Mouse (Mus musculus) embryo, embryonic 10 days (tissue): ENCODE data around the gene Gal3st2.
"Not testable (repeated sequence)": the region's sequence is repeated elsewhere in the genome, so short reads cannot be mapped to it uniquely, and the experiment has no call there.

Experiments used
- DNase-seq: peaks from one replicate; pipeline ENCODE4 v3.0.0-alpha.2; 2015; ENCODE audit warnings: low spot score

Gene Gal3st2

DNA sequence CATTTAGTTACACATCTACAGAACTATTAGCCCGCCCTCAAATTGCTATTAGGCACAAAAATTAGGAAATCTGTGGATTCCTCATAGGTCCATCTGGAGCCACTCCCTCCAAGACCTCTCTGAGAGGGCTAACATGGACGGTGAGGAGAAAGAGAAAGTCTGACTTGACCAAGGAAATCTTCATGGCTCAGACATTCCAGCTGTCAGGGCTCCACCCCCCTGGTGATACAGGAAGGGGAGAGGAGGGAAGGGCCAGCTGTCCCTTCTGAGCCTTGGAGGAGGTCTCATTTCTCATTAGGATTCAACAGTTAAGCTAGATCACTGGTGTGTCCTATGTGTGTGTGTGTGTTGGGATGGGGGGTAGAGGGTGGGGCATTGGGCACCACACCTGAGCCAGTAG is at the start of gene Gal3st2:
Gal3st2 (plus strand) TSS at position 259 of the 400 bp plus-strand sequence.
- DNase-seq: not testable (repeated sequence)

GRCm38 (mm10) chr1:93811495-93812039 is 49.5 kb upstream of the Gal3st2 start:
- DNase-seq: no peak

DNA sequence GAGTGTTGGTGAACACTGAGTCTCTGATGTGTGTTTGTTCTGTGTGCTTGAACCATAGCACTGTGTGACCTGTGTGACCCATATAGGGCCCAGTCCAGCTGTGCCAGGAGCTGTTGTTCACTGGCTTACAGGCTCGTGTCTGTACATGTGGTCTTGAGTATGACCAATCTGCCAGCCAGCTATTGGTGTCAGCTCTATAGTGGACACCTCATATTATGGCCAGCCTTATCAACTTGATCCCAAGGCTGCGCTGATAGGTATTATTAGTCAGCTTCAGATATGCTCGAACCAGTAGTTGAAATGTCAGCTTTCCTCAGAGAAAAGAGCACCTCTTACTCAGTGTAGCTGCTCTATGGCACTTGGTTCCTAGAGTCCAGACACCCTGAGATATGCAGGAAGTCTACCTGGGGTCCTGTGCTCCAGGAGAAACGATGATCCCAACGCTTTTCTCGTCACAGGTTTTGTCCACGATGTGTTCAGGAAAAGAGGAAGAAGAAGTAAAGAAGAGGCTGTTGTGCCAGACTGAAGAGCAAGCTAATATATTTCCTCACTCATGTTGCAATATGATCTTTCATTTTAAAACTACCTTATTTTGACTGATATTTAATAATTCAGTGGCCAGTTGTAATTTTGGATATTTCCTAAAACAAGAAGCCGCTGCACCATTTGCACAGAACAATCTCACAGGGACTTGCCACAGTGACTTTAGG is 43.1 kb upstream of the Gal3st2 start:
- DNase-seq: no peak

- no peak for DNase-seq
Measured at GRCm38 (mm10) chr1:93818722-93819121, 42.4 kb upstream of the Gal3st2 start.

DNA sequence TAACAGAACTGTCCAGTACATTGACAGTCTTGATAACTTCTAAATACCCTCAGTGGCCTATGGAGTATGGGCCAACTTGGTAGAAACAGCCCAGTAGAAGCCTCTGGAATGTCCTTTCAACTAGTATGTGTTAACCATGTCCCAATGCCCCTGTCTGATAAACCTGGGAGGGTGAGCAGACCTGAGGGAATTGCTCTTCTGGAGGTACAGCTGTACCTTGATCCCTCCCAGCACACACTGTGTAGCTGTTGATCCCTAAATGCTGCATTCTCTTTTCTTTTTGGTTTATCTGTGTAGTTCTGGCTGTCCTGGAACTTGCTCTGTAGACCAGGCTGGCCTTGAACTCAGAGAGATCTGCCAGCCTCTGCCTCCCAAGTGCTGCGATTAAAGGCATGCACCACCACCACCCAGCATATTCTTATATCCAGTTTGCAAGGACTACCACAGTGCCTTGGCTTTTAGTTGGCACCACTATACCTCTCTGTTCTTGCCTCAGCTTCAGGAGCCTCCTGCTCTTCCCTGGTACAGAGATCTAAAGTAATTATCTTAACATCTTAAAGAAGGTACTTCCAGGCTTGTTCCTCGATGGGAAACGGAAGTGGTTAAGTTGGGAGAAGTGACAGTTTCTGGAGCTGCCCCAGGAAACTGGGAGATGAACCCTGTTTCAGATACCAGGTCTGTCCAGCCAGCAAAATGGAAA is 37.2 kb upstream of the Gal3st2 start:
- no peak for DNase-seq

- no peak for DNase-seq
Measured at GRCm38 (mm10) chr1:93824609-93825008, 36.5 kb upstream of the Gal3st2 start, which contains the start of gene D2hgdh. Gene D2hgdh (plus strand): TSS chr1:93824909.

GRCm38 (mm10) chr1:93825105-93825674 is 35.9 kb upstream of the Gal3st2 start:
- peak; percentile 98 for DNase-seq

DNA sequence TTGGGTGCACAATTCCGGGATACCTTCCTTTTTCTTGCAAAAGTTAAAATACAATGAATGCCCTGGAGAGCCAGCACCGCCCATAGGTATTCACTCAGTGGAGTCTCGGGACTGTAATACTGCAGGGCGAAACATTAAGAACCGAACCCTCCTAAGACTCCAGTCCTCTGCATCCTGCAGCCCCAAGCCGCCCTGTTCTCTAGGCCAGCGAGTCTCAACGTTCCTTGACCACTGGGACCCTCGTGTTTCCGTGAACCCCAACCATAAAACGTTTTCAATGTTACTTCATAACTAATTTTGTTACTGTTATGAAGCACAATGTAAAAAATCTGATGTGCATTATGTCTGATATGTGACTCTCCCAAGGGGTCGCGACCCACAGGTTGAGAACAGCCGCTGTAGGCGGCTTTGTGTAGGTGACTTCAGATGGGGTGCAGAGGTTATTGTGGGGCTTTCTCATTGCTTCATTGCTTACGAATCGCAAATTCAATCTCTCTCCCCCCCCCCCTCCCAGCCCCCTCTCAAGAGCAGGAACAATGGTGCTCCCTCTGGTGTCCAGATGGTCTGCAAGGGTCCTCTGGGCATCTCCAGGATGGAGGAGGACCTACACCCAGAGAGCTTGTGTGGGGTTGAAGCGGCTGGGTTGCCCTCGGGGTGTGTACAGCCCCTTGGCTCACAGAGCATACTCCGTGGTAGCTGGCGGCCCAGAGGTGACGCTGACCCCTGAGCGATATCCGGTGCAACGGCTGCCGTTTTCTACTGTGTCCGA is 35.2 kb upstream of the Gal3st2 start:
- no peak for DNase-seq

- DNase-seq: no peak
Measured at GRCm38 (mm10) chr1:93826540-93826835, 34.6 kb upstream of the Gal3st2 start.

DNA sequence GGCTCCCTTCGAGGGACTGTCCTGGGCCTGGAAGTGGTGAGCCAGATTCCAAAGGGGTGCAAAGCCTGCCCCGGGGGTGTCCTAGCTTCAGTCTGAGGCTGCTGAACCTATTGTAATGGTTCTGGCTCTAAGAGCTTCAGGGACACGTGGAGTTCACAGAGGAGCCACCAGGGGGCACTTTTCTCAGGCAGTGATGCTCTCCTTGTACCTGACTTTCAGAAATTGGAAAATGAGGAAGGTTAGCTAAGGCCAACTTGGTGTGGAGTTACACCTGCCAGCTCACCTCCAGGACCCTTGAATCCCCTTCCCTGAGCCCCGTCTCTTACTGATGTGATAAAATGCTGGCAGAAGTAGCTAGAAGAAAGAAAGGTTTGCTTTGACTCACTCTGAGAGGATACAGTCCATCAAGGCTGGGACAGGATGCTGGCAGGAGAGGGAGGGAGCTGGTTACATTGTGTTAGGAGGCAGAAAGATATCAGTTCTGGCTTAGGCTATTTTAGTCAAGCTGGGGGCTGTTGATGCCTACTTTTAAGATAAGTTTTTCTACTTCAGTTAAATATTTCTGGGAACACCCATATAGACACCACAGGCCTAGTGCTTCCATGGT is 28.2 kb upstream of the Gal3st2 start:
- DNase-seq: not testable (repeated sequence)

GRCm38 (mm10) chr1:93834671-93835150 is 26.4 kb upstream of the Gal3st2 start:
- DNase-seq: no peak

GRCm38 (mm10) chr1:93835211-93835610 is 25.9 kb upstream of the Gal3st2 start:
- no peak for DNase-seq

DNA sequence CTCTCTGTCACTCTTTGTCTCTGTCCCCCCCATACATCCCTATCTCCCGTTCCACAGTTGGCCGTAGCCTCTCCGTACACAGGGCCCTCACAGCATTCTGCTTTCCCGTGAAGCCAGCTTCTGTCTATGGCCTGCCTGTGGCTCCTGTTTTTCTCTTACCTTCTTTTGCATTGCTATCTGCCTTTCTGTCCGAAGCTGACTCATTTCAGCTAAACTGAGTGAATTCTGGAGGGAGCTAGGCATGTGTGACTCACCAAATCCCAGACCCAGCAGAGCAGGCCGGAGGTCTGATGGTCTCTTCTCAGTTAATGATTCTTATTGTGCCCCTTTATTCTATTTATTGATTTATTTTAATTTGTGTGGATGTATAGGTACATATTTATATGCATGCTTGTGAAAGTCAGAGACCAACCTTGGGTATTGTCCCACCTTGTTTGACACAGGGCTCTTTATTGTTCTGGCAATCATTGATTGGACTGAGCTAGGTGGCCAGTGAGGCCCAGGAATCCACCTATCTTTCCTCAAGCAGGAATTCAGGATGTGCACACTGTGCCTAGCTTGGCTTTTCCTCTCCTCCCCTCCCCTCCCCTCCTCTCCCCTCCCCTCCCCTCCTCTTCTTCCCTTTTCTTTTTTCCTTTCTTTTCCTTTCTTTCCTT is 25.1 kb upstream of the Gal3st2 start:
- no peak for DNase-seq

DNA sequence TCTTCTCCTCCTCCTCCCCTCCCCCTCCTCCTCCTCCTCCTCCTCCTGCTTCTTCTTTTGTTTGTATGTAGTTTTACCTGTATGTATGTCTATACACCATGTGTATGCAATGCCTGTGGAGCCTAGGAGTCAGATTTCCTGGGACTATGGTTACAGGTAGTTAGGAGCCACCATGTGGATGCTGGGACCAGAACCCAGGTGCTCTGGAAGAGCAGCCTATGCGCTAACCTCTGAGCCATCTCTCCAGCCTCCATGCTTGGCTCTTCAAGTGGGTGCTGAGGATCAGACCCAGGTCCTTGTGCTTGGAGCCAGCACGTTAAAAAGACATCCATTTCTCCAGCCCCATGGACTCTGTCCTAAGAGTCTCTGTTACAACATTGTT is 24.6 kb upstream of the Gal3st2 start:
- no peak for DNase-seq

- no peak for DNase-seq
Measured at GRCm38 (mm10) chr1:93837335-93837734, 23.8 kb upstream of the Gal3st2 start.

DNA sequence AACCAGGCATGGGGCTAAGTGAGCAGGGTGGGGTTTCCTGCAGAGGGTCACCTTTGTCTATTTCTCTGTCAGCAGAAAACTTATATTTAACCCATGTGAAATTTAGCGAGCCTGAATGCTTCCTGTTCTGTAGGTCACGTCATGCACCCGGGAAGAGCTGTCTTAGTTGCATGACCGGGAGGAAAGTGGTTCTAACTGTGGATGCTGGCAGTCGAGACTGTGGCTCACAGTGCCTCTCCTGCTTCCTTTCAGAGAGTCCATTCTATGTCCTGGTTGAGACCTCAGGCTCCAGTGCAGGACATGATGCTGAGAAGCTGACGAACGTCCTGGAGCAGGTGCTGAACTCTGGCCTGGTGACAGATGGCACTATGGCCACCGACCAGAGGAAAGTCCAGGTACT is 22.5 kb upstream of the Gal3st2 start:
- DNase-seq: not testable (repeated sequence)

DNA sequence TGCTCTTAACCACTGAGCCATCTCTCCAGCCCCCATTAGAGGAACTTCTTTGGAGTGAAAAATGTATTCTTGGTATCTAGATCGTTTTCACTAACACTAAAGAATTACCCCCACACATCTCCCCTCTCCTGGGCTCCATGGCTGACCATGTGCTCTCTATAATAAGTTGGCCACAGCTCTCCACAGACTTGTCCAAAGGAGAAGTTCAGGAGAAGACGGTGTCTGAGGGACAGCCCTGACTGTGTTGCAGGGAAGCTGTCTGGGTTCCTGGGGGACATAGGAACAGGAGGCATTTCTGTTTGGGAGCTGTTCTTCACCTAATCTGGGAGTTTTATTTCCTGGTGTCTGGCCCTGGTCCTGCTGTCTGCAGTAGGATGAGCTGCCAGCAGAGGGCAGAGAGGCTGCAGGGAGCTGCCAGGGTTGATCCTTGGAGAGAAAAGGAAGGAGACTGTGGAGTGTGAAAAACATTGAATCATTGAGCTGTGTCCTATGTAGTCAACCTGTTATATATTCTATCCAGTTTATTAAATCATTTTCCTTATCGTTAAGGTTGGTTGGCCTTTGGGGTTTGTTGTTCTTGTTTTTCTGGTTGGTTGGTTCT is 15.2 kb upstream of the Gal3st2 start:
- not testable (repeated sequence) for DNase-seq

- not testable (repeated sequence) for DNase-seq
Measured at GRCm38 (mm10) chr1:93855790-93856189, 5.3 kb upstream of the Gal3st2 start.

- DNase-seq: no peak
Measured at GRCm38 (mm10) chr1:93857370-93857769, 3.7 kb upstream of the Gal3st2 start.

DNA sequence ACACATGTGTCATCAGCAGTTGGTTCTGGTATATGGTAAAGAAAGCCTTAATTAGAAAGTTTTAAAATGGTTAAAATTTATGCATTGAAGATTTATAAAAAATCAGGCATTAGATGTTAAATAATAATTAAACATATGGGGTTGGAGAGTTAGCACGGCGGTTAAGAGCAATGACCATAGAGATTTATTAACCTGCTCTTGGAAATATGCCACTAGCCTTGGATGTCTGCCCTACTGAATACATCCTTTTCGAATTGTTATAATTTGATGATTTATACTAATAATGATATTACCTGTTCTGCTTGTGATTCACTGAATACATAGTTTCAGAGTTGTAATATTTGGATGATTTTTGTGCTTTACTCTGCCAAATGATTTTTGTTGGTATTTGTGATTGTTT is 3.1 kb upstream of the Gal3st2 start:
- DNase-seq: no peak

GRCm38 (mm10) chr1:93859619-93860018 is 1.5 kb upstream of the Gal3st2 start:
- no peak for DNase-seq
